Mouse (Mus musculus): ENCODE data around the gene Rab8a. TPM values are rescaled to one million over a fixed set of nuclear protein-coding genes. Genes with fewer than 3 reads are reported as not detected.

The Rab8a gene
- polyA plus RNA-seq, 1 experiment from 2014 or later: 86.7 TPM

GRCm38 (mm10) chr8:72132417-72132816 is 28.6 kb upstream of the Rab8a start:
- peaks cover 11% of the 10 kb centered on the region for H3K4me1 ChIP-seq (ENCODE audit: control insufficient read depth, insufficient read depth, low read length)
- no peak overlapping the region for H3K4me2 ChIP-seq (ENCODE audit: low read length)
- 88% methylated on average over 1 of the region's 1 CpGs for WGBS
- no peaks in the 10 kb centered on the region for H3K36me3 ChIP-seq (ENCODE audit: control insufficient read depth, insufficient read depth, low read length)
- no peak for ATAC-seq
- H3K9me3 ChIP-seq (replicated peaks; ENCODE audit: control insufficient read depth, low read length): no peaks in the 10 kb centered on the region
- H3K9ac ChIP-seq (ENCODE audit: low read length): no peak overlapping the region
- no peak for DNase-seq (ENCODE audit: low spot score)
- no peak overlapping the region for H3K27ac ChIP-seq (ENCODE audit: low read depth, low read length)
- H3K4me3 ChIP-seq (ENCODE audit: low read depth, low read length): no peak overlapping the region
- H3K27me3 ChIP-seq (replicated peaks; ENCODE audit: control insufficient read depth, insufficient read depth, low read length): no peaks in the 10 kb centered on the region

- no peak overlapping the region for H3K27ac ChIP-seq (ENCODE audit: low read depth, low read length)
- no peak for DNase-seq (ENCODE audit: low spot score)
- H3K9me3 ChIP-seq (replicated peaks; ENCODE audit: control insufficient read depth, low read length): no peaks in the 10 kb centered on the region
- no peak overlapping the region for H3K9ac ChIP-seq (ENCODE audit: low read length)
- peaks cover 11% of the 10 kb centered on the region for H3K4me1 ChIP-seq (ENCODE audit: control insufficient read depth, insufficient read depth, low read length)
- WGBS: 88% methylated on average over 1 of the region's 1 CpGs
- no peak overlapping the region for H3K4me2 ChIP-seq (ENCODE audit: low read length)
- no peak for ATAC-seq
- no peaks in the 10 kb centered on the region for H3K27me3 ChIP-seq (replicated peaks; ENCODE audit: control insufficient read depth, insufficient read depth, low read length)
- no peaks in the 10 kb centered on the region; the same call in 1 of the 2 replicates for H3K36me3 ChIP-seq (ENCODE audit: control insufficient read depth, insufficient read depth, low read length)
- H3K4me3 ChIP-seq (ENCODE audit: low read depth, low read length): no peak overlapping the region
These were observed 28.1 kb upstream of the Rab8a start for GRCm38 (mm10) chr8:72132891-72133290.

GRCm38 (mm10) chr8:72133507-72133906 is 27.5 kb upstream of the Rab8a start:
- H3K4me3 ChIP-seq (ENCODE audit: low read depth, low read length): no peak overlapping the region
- H3K27me3 ChIP-seq (replicated peaks; ENCODE audit: control insufficient read depth, insufficient read depth, low read length): no peaks in the 10 kb centered on the region
- H3K9ac ChIP-seq (ENCODE audit: low read length): no peak overlapping the region
- WGBS: 88% methylated on average over 1 of the region's 1 CpGs
- no peak overlapping the region for H3K4me2 ChIP-seq (ENCODE audit: low read length)
- H3K9me3 ChIP-seq (replicated peaks; ENCODE audit: control insufficient read depth, low read length): no peaks in the 10 kb centered on the region
- no peak overlapping the region for H3K27ac ChIP-seq (ENCODE audit: low read depth, low read length)
- no peak for DNase-seq (ENCODE audit: low spot score)
- peaks cover 11% of the 10 kb centered on the region for H3K4me1 ChIP-seq (ENCODE audit: control insufficient read depth, insufficient read depth, low read length)
- H3K36me3 ChIP-seq (ENCODE audit: control insufficient read depth, insufficient read depth, low read length): peaks cover 5% of the 10 kb centered on the region
- ATAC-seq: no peak

- Histone ChIP-seq H3K4me2 (ENCODE audit: low read length) (peak within 1 kb of the TSS; percentile 92), H3K36me3 (ENCODE audit: control insufficient read depth, insufficient read depth, low read length) (peaks cover 17% of the 10 kb centered on the region), H3K4me3 (ENCODE audit: low read depth, low read length) (peak within 1 kb of the TSS; percentile 78), H3K4me1 (ENCODE audit: control insufficient read depth, insufficient read depth, low read length) (peaks cover 11% of the 10 kb centered on the region), H3K9me3 (replicated peaks; ENCODE audit: control insufficient read depth, low read length) (no peaks in the 10 kb centered on the region), H3K27ac (ENCODE audit: low read depth, low read length) (peak within 1 kb of the TSS; percentile 92), H3K27me3 (replicated peaks; ENCODE audit: control insufficient read depth, insufficient read depth, low read length) (no peaks in the 10 kb centered on the region), H3K9ac (ENCODE audit: low read length) (peak within 1 kb of the TSS; percentile 97)
- ATAC-seq (peak; percentile 79), DNase-seq (ENCODE audit: low spot score) (no peak)
- WGBS: 2% methylated on average over 48 of the region's 49 CpGs
These were observed 26.1 kb upstream of the Rab8a start, which contains the start of gene Tpm4 for GRCm38 (mm10) chr8:72134756-72135445. Gene Tpm4, plus strand, starts transcription at chr8:72134975.

- Histone ChIP-seq H3K4me1 (ENCODE audit: control insufficient read depth, insufficient read depth, low read length) (peaks cover 11% of the 10 kb centered on the region), H3K27ac (ENCODE audit: low read depth, low read length) (peak overlapping the region; percentile 92), H3K9ac (ENCODE audit: low read length) (peak overlapping the region; percentile 97), H3K9me3 (replicated peaks; ENCODE audit: control insufficient read depth, low read length) (no peaks in the 10 kb centered on the region), H3K27me3 (replicated peaks; ENCODE audit: control insufficient read depth, insufficient read depth, low read length) (no peaks in the 10 kb centered on the region), H3K36me3 (ENCODE audit: control insufficient read depth, insufficient read depth, low read length) (peaks cover 21% of the 10 kb centered on the region), H3K4me3 (ENCODE audit: low read depth, low read length) (peak overlapping the region; percentile 78), H3K4me2 (ENCODE audit: low read length) (peak overlapping the region; percentile 92)
- WGBS: under 1% methylated on average over 60 of the region's 62 CpGs
- DNase-seq (ENCODE audit: low spot score) (peak; percentile 65), ATAC-seq (peak; percentile 69)
These were observed 25.3 kb upstream of the Rab8a start for GRCm38 (mm10) chr8:72135446-72136301.

GRCm38 (mm10) chr8:72136302-72136978 is 24.6 kb upstream of the Rab8a start:
- DNase-seq (ENCODE audit: low spot score): peak; percentile 83
- Histone ChIP-seq H3K4me3 (ENCODE audit: low read depth, low read length) (peak overlapping the region; percentile 78), H3K4me2 (ENCODE audit: low read length) (peak overlapping the region; percentile 92), H3K4me1 (ENCODE audit: control insufficient read depth, insufficient read depth, low read length) (peaks cover 11% of the 10 kb centered on the region), H3K36me3 (ENCODE audit: control insufficient read depth, insufficient read depth, low read length) (peaks cover 28% of the 10 kb centered on the region), H3K9me3 (replicated peaks; ENCODE audit: control insufficient read depth, low read length) (no peaks in the 10 kb centered on the region), H3K9ac (ENCODE audit: low read length) (peak overlapping the region; percentile 97), H3K27me3 (replicated peaks; ENCODE audit: control insufficient read depth, insufficient read depth, low read length) (no peaks in the 10 kb centered on the region), H3K27ac (ENCODE audit: low read depth, low read length) (peak overlapping the region; percentile 92)
- peak; percentile 21 for ATAC-seq
- WGBS: 1% methylated on average over 18 of the region's 18 CpGs

- ATAC-seq: no peak
These were observed 23.6 kb upstream of the Rab8a start for GRCm38 (mm10) chr8:72137431-72137830.

GRCm38 (mm10) chr8:72138456-72138855 is 22.5 kb upstream of the Rab8a start:
- 94% methylated on average over 5 of the region's 5 CpGs for WGBS
- peaks cover 48% of the 10 kb centered on the region for H3K36me3 ChIP-seq (ENCODE audit: control insufficient read depth, insufficient read depth, low read length)

More at GRCm38 (mm10) chr8:72137431-72137830, 23.6 kb upstream of the Rab8a start:
- no peaks in the 10 kb centered on the region for H3K27me3 ChIP-seq (replicated peaks; ENCODE audit: control insufficient read depth, insufficient read depth, low read length)
- 86% methylated on average over 2 of the region's 2 CpGs for WGBS
- no peak overlapping the region for H3K4me3 ChIP-seq (ENCODE audit: low read depth, low read length)
- no peak for DNase-seq (ENCODE audit: low spot score)
- H3K4me1 ChIP-seq (ENCODE audit: control insufficient read depth, insufficient read depth, low read length): peaks cover 11% of the 10 kb centered on the region
- peaks cover 38% of the 10 kb centered on the region for H3K36me3 ChIP-seq (ENCODE audit: control insufficient read depth, insufficient read depth, low read length)
- H3K9ac ChIP-seq (ENCODE audit: low read length): no peak overlapping the region
- no peaks in the 10 kb centered on the region for H3K9me3 ChIP-seq (replicated peaks; ENCODE audit: control insufficient read depth, low read length)
- no peak overlapping the region for H3K27ac ChIP-seq (ENCODE audit: low read depth, low read length)
- peak overlapping the region; percentile 92; the same call in 1 of the 2 replicates for H3K4me2 ChIP-seq (ENCODE audit: low read length)

More at GRCm38 (mm10) chr8:72138456-72138855, 22.5 kb upstream of the Rab8a start:
- no peak overlapping the region for H3K27ac ChIP-seq (ENCODE audit: low read depth, low read length)
- H3K4me1 ChIP-seq (ENCODE audit: control insufficient read depth, insufficient read depth, low read length): peaks cover 11% of the 10 kb centered on the region
- DNase-seq (ENCODE audit: low spot score) (no peak), ATAC-seq (no peak)
- H3K4me2 ChIP-seq (ENCODE audit: low read length): no peak overlapping the region
- no peak overlapping the region for H3K9ac ChIP-seq (ENCODE audit: low read length)
- H3K4me3 ChIP-seq (ENCODE audit: low read depth, low read length): no peak overlapping the region
- no peaks in the 10 kb centered on the region for H3K9me3 ChIP-seq (replicated peaks; ENCODE audit: control insufficient read depth, low read length)
- no peaks in the 10 kb centered on the region for H3K27me3 ChIP-seq (replicated peaks; ENCODE audit: control insufficient read depth, insufficient read depth, low read length)

Measured in forebrain, embryonic 14.5 days (tissue).